10 mouse cellular contexts compared by ENCODE assay signal in genomic region chr6:78899952-78900351, GRCm38 (mm10).
A peak's percentile ranks its signal among the peaks of the same experiment; 100 is the strongest.
DNase-seq lines count a peak whose midpoint lies in the region; ATAC-seq and TF ChIP-seq lines count a peak whose summit lies in the region.
"Had no signal": no experiment of that assay in that cellular context is flagged by ENCODE, and none has a peak within 500 bp of the region (broad histone marks: within the 10 kb centered on the region; RNA-seq: fewer than 3 reads in every experiment).

No protein-coding gene starts in this region.

- no peaks in the 10 kb centered on the region for H3K9me3 ChIP-seq in heart, embryonic 12.5 days (replicated peaks)
- H3K9me3 ChIP-seq: embryonic facial prominence, embryonic 13.5 days; lung, embryonic 15.5 days had no signal

- intact Hi-C loops in heart, postnatal 10 days (cut with DNase I): no loop called here

- no peak overlapping the region for H3K4me2 ChIP-seq in heart, embryonic 12.5 days
- H3K4me2 ChIP-seq: embryonic facial prominence, embryonic 13.5 days; lung, embryonic 15.5 days had no signal

- 2% methylated on average over 2 of the region's 2 CpGs for WGBS in heart, embryonic 12.5 days
- 3% methylated on average over 2 of the region's 2 CpGs for WGBS in thymus, adult 2 months

- H3K36me3 ChIP-seq in heart, embryonic 12.5 days: no peaks in the 10 kb centered on the region
- no peaks in the 10 kb centered on the region for H3K36me3 ChIP-seq in thymus, adult 2 months (ENCODE audit: control insufficient read depth, insufficient read depth, low read length)
- H3K36me3 ChIP-seq: embryonic facial prominence, embryonic 13.5 days; lung, embryonic 15.5 days had no signal

- H3K9ac ChIP-seq in heart, embryonic 12.5 days: no peak overlapping the region
- H3K9ac ChIP-seq: embryonic facial prominence, embryonic 13.5 days; lung, embryonic 15.5 days had no signal

- TF ChIP-seq POLR2A in thymus, adult 2 months (IDR thresholded peaks at IDR 0.05; ENCODE audit: control insufficient read depth, extremely low read depth, insufficient read depth, low read length, poor library complexity): no peak

- peak; percentile 16 to 47 for DNase-seq in heart, postnatal 10 days
- peak; percentile 1 for DNase-seq in thymus, adult 2 months
- no peak for DNase-seq in thymus, postnatal 14 days
- DNase-seq in c-Kit-negative CD71-positive TER-119-positive erythroid progenitor cells, embryonic 14.5 days (ENCODE audit: low read depth, low spot score): peak; percentile 4
- peak; percentile 23 for DNase-seq in induced T-regulatory cell, adult 2 months (ENCODE audit: low read depth)
- DNase-seq in gastrocnemius, postnatal 25 days: no peak

- TF ChIP-seq CTCF in thymus, adult 2 months (IDR thresholded peaks at IDR 0.05; ENCODE audit: borderline replicate concordance, control insufficient read depth, extremely low read depth, insufficient read depth, low read length, poor library complexity): no peak

- no peaks in the 10 kb centered on the region for H3K4me1 ChIP-seq in heart, embryonic 12.5 days (replicated peaks)
- no peaks in the 10 kb centered on the region for H3K4me1 ChIP-seq in thymus, adult 2 months (replicated peaks; ENCODE audit: control insufficient read depth, insufficient read depth, low read length)
- H3K4me1 ChIP-seq: embryonic facial prominence, embryonic 13.5 days; lung, embryonic 15.5 days had no signal

- ATAC-seq in heart, embryonic 12.5 days (ENCODE audit: insufficient number of reproducible peaks, low FRiP score): no peak
- ATAC-seq in megakaryocyte progenitor cell, adult 5-6 weeks (replicated peaks; ENCODE audit: poor library complexity): peak; percentile 76

- H3K27ac ChIP-seq in heart, embryonic 12.5 days (ENCODE audit: poor library complexity, severe bottlenecking): no peak overlapping the region
- no peak overlapping the region for H3K27ac ChIP-seq in thymus, adult 2 months (ENCODE audit: control insufficient read depth, insufficient read depth, low read length)
- H3K27ac ChIP-seq: embryonic facial prominence, embryonic 13.5 days; lung, embryonic 15.5 days had no signal

- H3K27me3 ChIP-seq in heart, embryonic 12.5 days (replicated peaks): no peaks in the 10 kb centered on the region
- no peaks in the 10 kb centered on the region for H3K27me3 ChIP-seq in thymus, adult 2 months (ENCODE audit: control insufficient read depth, insufficient read depth, low read length)
- H3K27me3 ChIP-seq: embryonic facial prominence, embryonic 13.5 days; lung, embryonic 15.5 days had no signal

- H3K4me3 ChIP-seq in heart, embryonic 12.5 days: no peak overlapping the region
- no peak overlapping the region for H3K4me3 ChIP-seq in thymus, adult 2 months (ENCODE audit: control insufficient read depth, insufficient read depth, low read length)
- H3K4me3 ChIP-seq: embryonic facial prominence, embryonic 13.5 days; lung, embryonic 15.5 days had no signal

Comparison
In these comparisons a context has a peak if more than half of its experiments do, and no peak if none do; other contexts are left out.
1. DNase-seq: peak in heart, postnatal 10 days (2 of 2), thymus, adult 2 months (single experiment), c-Kit-negative CD71-positive TER-119-positive erythroid progenitor cells, embryonic 14.5 days (single experiment) and induced T-regulatory cell, adult 2 months (single experiment); none in thymus, postnatal 14 days (single experiment) and gastrocnemius, postnatal 25 days (single experiment).